Mouse (Mus musculus): ENCODE results near the gene Ubap1l.
A peak's percentile ranks its signal among the peaks of the same experiment; 100 is the strongest.
"Not testable (repeated sequence)": the region's sequence is repeated elsewhere in the genome, so short reads cannot be mapped to it uniquely, and the experiment has no call there.

The Ubap1l gene

GRCm38 (mm10) chr9:65360641-65361448, at the start of gene Ubap1l:
Gene Ubap1l, plus strand, starts transcription at chr9:65361041.
- no peak for DNase-seq (ENCODE audit: low spot score)

GRCm38 (mm10) chr9:65312669-65313357, 48.0 kb upstream of the Ubap1l start:
- no peak for DNase-seq (ENCODE audit: low spot score)

GRCm38 (mm10) chr9:65313846-65314245, 47.0 kb upstream of the Ubap1l start:
- DNase-seq (ENCODE audit: low spot score), result no peak

GRCm38 (mm10) chr9:65322255-65322900, 38.5 kb upstream of the Ubap1l start:
- DNase-seq (ENCODE audit: low spot score), result no peak

GRCm38 (mm10) chr9:65325971-65326370, 34.9 kb upstream of the Ubap1l start:
- no peak for DNase-seq (ENCODE audit: low spot score)

GRCm38 (mm10) chr9:65327371-65327770, 33.5 kb upstream of the Ubap1l start:
- DNase-seq (ENCODE audit: low spot score), result no peak

GRCm38 (mm10) chr9:65333958-65334357, 26.9 kb upstream of the Ubap1l start:
- no peak for DNase-seq (ENCODE audit: low spot score)

- DNase-seq (ENCODE audit: low spot score), result no peak
Observed at GRCm38 (mm10) chr9:65339146-65339545, 21.7 kb upstream of the Ubap1l start.

GRCm38 (mm10) chr9:65340414-65340813, 20.4 kb upstream of the Ubap1l start:
- no peak for DNase-seq (ENCODE audit: low spot score)

GRCm38 (mm10) chr9:65345439-65345838, 15.4 kb upstream of the Ubap1l start:
- not testable (repeated sequence) for DNase-seq (ENCODE audit: low spot score)

- peak; percentile 96 for DNase-seq (ENCODE audit: low spot score)
Observed at GRCm38 (mm10) chr9:65345854-65346475, 14.9 kb upstream of the Ubap1l start, which contains the start of gene Pdcd7. Gene Pdcd7, plus strand, starts transcription at chr9:65346104.

GRCm38 (mm10) chr9:65346476-65347111, 14.2 kb upstream of the Ubap1l start:
- peak; percentile 33 for DNase-seq (ENCODE audit: low spot score)

- no peak for DNase-seq (ENCODE audit: low spot score)
Observed at GRCm38 (mm10) chr9:65347112-65347850, 13.6 kb upstream of the Ubap1l start.

- no peak for DNase-seq (ENCODE audit: low spot score)
Observed at GRCm38 (mm10) chr9:65353251-65353650, 7.6 kb upstream of the Ubap1l start.

GRCm38 (mm10) chr9:65356561-65356960, 4.3 kb upstream of the Ubap1l start:
- DNase-seq (ENCODE audit: low spot score), result no peak

- DNase-seq (ENCODE audit: low spot score), result no peak
Observed at GRCm38 (mm10) chr9:65356971-65357370, 3.9 kb upstream of the Ubap1l start.

- peak; percentile 62 for DNase-seq (ENCODE audit: low spot score)
Observed at GRCm38 (mm10) chr9:65358956-65359480, 1.8 kb upstream of the Ubap1l start.

GRCm38 (mm10) chr9:65363684-65364083, 2.8 kb downstream of the Ubap1l start:
- no peak for DNase-seq (ENCODE audit: low spot score)

GRCm38 (mm10) chr9:65365721-65366120, 4.9 kb downstream of the Ubap1l start:
- no peak for DNase-seq (ENCODE audit: low spot score)

- DNase-seq (ENCODE audit: low spot score), result no peak
Observed at GRCm38 (mm10) chr9:65371756-65372155, 10.9 kb downstream of the Ubap1l start.

- no peak for DNase-seq (ENCODE audit: low spot score)
Observed at GRCm38 (mm10) chr9:65372449-65372848, 11.6 kb downstream of the Ubap1l start.
